Mouse (Mus musculus) T-helper 17 cell (primary cell): Measurements from ENCODE around the gene Lmo1.

ENCODE experiments used
- in situ Hi-C, 2 experiments: fragments of 300-600 bp; cut with MboI, MseI; formaldehyde crosslinking; loops; 1 replicate in 1 of 2; 2 replicates in 1 of 2; pipeline ENCODE4 v1.15.1; 2025; ENCODE audit warnings: high pct_unique_total_duplicates in 2 of 2

The Lmo1 gene

DNA sequence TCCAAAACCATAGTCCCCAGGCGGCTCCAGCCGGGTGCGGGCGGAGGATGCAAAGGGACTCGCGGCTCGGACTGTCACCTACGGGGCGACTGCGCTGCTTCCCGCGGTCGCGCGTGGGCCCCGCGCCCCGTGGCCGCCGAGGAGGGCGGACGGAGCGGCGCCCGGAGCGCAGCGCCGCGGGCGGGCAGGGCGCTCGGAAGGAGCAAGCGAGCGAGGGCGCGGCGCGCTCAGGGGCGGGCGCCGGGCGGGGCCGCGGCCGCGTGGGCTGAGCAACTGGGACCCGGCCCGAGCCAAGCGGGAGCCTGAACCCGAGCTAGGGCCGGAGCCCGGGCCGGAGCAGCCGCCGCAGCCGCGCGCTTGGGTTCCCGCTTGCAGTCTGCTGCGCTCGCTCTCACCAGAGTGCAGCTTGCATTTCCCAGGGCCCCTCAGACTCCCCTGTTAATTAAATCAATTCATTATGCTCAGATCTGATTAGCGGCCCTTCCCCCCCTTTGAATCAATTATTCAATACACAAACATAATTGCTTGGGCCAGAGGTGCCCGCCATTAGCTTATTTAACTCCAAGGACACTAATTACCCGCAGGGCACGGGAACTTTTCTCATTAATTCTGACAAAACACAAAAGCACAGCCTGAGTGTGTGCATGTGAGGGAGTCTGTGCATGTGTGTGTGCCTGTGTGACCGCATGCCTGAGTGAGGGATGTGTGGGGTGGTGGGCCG is at the start of gene Lmo1:
Gene Lmo1 (minus strand): TSS at position 259 of the 721 bp plus-strand sequence.
- in situ Hi-C loops = no loop called here

DNA sequence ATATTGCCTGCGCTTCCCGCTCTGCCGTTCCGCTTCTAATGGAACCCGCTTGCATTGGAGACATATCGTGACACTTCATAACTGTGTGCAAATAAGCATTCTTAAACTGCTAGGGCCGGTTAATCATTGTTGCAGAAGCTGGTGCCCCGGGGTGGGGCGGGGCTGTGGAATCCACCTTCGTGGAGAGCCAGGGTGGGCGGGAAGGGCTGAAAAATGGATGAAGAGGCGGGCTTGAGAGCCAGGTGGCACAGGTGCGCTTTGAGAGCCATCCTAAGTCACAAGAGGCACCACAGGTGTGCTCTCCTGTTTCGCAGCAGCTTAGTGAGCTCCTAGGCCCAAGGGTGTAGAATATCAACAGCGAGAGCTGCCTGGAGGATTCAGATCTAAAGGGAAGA is 46.7 kb upstream of the Lmo1 start:
- in situ Hi-C loops = no loop called here

DNA sequence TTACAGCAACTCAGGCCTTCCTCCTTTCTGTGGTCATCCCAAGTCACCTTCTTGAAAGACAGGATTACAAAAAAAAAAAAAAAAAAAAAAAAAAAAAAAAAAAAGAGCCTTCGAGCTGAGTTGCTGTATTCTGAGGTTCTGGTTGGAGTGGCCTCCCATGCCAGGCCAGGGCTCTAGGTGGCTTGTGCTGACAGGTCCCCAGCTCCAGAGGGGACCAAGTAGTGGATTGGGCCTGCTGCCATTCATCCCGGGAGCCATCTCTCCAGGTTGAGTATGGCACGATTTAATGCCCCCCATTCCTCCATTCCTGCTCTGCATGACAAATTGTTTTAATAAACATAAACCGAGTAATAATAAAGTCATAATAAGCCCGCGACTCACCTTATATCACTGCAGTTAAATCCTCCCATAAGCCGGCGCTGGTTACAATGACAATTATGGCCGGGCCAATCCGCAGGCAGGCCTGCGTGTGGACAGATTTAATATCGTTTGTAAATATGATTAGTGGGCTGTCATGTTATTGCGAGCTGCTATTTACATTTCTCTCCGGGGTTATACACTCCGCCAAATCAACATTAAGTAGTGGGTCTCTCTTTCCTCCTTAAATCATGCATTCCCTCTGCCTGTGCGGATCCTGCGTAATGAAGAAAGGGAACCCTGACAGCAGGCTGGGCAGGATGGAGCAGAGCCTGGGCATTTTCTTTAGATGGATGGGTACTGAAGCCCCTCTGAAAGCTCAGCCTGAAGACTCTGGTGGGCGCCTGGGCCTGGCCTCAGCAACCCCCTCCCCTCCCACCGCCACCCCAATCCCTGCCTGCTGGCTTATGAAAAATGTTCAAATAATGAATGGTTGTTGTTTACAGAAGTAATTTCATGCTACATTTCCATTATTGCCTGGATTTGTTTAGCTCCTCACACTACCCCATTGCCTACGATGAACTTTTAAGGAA is 46.0 kb upstream of the Lmo1 start:
- in situ Hi-C loops = no loop called here

DNA sequence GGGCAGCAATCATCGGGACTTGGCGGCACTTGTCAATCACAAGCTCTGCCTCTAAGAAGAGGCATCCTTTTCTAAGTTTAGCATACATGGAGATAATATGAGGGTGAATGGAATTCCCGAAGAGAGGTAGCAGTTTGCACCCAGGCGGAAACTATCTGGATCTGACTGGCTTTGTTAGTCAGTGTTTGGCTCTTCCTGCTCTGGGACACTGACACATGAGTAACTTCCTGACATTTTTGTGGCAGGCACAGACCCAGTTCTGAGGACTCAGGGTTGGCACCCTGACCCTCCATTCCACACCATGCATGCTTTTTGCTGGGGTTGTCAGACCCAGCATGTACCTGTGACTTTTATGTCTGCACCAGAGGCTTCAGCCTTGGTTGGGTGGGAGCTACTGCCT is 45.0 kb upstream of the Lmo1 start:
- in situ Hi-C loops = no loop called here

DNA sequence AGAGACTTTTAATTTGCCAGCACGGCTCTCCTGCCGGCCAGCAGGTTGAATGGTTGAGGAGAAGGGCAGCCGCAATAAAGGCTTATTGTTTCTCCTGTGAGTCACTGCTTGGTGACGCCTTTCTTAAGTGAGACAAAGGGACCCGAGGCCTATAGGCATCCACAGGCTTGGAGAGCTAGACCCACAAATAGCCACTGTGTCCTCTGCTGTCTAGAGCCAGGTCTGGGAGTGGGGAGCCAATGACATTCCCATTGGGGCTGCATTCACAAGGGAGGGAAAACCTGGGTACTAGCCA is 43.9 kb upstream of the Lmo1 start:
- in situ Hi-C loops = loop anchor here in 1 of 2 experiments (10.0 kb wide), 1 partner anchor 1396 kb away; the partner anchor contains the start of gene Sbf2

DNA sequence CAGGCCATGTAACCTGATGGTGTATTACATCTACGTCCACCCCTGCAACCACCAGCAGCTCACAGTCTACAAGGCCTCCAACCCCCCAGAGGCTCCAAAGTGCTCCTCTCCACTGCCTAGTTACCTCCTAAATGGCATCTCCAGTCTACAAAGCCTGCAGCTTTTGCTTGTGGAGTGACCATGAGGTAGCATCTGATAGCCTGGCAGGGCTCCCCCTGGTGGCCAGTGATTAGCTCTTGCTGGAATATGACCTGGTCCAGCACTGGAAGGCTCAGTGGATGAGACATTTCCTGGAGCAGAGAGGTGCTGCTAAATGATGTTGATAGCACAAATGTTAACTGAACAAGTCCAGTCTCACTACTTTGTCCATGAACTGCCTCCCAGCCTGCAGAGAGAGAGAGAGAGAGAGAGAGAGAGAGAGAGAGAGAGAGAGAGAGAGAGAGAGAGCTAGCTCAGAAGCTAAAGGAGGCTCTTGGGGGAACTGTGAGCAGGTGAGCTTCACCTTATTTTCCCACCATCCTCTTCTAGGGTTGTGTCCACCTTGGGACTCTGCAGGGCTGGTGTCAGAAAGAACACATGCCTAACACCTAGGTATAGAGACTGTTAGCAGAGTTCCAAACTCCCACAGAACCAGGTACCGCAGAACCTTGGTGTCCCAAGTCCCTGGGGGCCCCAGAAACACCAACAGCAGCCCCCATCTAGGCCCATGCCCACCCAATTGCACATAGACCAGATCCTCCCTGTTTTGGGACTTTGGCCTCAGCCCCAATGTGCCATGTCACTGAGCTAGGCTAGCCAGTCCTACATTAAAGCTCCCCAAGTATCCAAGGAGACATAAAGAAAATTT is 43.3 kb upstream of the Lmo1 start:
- in situ Hi-C loops = loop anchor here in 1 of 2 experiments (10.0 kb wide), 1 partner anchor 1396 kb away; the partner anchor contains the start of gene Sbf2

DNA sequence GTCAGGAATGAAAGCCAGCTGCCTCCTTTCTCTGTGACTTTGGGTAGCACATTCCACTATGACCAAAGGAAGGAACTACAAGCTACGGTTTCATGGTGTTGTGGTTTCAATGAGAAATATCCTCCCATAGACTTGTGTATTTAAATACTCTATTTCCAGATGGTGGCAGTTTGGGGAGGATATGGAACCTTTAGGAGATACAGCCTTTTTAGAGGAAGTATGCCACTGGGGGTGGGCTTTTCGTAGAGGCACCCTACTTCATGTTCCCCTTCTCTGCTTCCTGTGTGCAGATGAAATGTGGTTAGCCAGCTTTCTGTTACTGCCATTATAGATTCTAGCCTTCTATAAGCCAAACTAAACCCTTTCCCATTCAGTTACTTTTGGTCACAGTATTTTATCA is 34.8 kb upstream of the Lmo1 start:
- in situ Hi-C loops = loop anchor here in 1 of 2 experiments (10.0 kb wide), 1 partner anchor 1405 kb away; the partner anchor contains the start of gene Sbf2

DNA sequence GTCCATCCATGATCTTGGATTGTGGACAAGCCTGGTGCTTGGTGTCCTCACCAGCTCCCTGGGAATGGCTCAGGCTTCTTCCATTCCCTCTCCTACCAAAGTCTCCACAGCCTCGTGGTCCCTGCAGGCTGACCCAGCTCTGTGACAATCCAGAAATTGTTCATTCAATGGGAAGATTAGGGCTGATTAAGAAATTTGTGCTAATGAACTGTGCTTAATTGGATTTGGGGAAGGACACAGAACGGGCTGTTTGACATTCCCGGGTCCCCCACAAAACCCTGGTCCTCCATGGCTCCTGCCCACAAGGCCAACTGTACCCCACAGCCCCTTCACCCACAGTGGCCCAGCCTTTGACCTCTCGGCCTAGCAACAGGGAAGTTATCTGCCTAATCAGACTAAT is 32.8 kb upstream of the Lmo1 start:
- in situ Hi-C loops = no loop called here

DNA sequence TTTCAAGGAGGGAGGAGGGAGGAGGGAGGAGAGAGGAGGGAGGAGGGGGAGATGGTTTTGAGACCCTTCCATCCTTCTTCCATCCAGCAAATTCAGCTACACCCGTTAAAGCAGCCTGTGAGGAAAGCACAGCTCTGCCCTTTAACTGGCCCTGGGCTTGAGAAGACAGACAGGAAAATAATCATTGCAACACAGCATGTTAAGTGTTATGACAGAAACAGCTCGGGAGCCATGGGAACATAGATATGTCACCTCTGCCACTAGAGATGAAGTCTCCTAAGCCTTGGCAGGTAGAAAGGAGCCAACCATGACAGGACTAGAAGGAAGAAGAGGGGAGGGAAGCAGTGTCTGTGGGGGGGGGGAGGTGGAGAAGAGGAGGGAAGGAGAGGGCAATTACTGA is 31.4 kb upstream of the Lmo1 start:
- in situ Hi-C loops = no loop called here

DNA sequence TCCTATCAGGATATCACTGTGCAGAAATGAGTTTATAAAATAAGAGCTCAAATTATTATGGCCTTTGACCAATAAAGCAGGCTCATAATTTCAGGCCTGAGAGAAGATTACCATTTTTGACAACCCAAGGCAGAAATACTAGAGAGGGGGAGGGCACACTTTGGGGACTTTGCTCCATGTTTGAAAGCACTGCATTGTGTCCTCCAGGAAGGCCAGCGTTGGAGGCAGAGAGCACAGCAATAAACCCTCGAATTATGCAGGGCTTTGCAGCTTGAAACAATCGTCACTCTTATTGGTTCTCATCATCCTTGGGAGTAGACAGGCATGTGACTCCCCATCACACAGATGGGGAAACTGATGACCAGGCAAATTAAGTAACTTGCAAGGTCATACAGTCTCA is 28.1 kb upstream of the Lmo1 start:
- in situ Hi-C loops = no loop called here

DNA sequence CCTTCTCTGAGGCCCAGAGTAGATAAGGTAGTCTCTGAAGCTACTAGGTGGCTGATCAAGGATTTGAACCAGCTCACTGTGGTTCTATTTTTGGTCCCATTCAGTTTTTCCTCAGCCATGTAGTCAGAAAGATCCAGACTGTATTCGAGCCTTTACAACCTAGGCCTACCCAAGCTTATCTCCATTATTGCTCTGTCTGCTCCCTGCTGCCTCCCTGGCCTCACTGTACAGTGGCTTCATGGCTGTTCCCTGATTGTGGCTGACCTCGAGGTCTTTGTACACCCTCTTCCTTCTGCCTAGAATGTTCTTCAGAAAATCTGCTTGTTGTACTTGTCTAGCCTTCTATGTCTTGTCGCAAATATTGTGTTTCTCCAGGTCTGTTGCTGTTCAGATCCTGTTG is 25.6 kb upstream of the Lmo1 start:
- in situ Hi-C loops = no loop called here

DNA sequence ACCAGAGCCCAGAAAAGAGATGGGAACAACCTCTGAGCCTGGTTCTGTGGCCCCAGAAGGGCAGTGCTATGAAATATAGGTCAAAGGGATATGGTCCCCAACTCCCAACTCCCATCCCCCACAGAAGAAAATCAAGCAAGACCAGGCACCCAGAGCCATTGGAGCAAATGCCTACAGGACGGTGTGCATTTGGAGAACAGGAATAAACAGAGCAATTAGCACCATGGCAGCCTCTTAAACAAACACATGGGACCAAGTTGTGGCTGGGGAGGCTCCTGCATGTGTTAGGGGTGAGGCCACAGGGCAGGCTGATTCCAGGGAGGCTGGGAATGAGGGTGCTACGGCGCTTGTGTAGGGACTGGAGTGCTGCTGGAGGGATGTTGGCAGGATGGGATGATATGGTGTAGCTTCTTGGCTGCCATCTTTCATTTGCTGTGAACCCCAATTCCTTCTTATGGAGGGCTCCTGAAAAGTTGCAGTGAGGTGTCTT is 22.2 kb upstream of the Lmo1 start:
- in situ Hi-C loops = no loop called here

DNA sequence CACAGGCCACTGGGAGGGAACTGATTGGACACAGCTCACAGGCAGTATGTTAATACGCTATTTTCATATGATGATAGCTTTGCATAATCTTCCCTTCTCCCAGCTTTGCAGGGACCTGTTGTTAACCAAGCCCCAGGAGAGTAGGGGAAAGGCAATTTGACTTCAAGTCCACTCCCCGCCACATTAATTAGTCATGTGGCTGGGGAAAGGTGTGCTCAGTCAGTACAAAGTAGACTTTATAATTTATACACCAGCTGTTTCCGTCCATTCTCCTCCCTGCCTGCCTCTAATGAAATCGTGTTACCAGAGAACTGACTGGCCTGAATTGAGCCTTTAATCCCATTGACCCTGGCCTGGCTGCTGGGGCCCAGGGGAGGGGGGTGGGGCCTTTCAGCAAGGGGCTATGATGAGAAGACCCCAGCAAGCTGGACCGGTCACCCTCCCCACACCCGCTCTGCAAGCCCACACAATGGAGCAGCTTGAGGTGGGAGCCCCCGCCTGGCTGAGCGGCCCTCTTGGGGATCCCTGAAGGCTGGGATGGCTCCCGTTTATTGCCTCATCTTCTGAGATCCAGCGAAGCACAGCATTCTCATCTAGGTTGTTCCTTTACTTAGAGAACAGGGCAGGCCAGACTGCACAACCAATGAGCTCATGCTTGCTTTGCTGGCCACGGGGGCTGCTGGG is 21.5 kb upstream of the Lmo1 start:
- in situ Hi-C loops = no loop called here

DNA sequence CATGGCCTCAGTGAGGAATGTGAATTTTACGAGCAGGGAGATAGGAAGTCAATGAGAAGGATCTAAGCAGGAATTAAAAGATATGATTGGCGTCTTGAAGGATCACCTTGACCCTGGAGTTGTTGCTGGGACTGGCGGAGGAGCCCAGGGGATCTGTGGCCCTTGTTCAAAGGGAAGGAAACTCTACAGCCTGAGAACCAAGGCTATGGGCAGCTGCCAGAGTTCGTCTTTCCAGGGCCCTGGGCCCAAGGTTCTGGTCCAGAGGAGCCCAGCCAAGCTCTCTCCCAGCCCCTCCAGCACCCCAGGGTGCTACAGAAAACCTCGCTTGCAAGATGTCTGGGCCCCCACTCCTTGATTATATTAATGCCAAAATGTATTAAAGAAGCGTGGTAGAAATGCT is 21.0 kb upstream of the Lmo1 start:
- in situ Hi-C loops = no loop called here

DNA sequence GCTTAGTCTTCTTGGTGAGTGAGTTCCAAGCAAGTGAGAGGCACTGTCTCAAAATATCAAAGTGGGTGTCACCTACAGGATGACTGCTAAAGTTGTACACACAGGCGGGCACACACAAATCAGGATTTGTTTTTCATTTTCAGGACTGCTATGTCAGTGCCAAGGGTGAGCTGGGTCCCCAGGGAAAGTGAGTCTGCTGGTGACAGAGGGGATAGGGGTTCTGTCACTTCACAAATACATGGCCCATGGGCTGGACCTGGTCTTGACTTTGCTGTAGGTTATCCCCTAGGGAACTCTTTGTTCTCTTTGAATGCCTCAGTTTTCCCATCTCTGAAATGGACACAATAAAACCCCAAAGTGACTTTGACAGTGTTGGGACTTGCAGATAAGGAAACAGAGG is 19.8 kb upstream of the Lmo1 start:
- in situ Hi-C loops = no loop called here

DNA sequence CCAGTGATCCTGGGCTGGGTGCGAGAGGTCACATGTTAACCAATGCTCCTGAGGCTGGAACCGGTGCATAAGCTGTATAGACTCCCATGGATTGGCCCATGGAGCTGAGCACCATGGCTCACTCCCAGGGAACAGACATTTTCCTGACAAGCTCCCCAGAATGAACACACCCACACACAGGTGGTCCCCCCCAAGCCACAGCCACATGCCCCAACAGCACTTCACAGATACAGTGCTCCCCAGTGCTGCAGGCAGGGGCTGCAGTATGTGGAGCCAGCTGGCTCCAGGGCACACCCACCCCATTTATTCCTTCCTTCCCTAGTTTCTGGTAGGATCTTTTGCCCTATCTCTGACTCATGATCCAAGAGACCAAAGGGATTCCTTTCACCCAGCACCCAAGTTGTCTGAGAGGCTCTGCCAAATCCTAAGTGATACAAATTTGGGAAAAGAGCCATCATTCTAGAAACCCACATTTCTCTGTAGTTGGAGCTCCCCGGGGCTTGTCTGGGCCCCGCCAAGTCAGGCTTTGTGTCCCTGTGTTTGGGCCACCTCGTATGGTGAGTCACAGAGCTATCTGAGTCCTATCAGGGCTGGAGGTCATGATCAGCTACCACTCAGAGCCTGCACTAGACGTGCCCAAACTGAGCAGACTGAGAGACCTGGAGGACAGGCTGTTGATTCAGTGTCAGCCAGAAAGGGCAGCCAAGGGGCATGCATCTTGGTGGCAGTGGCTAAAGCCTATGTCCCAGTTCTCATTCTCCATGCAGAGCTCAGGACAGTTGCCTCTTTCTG is 12.4 kb upstream of the Lmo1 start:
- in situ Hi-C loops = no loop called here

DNA sequence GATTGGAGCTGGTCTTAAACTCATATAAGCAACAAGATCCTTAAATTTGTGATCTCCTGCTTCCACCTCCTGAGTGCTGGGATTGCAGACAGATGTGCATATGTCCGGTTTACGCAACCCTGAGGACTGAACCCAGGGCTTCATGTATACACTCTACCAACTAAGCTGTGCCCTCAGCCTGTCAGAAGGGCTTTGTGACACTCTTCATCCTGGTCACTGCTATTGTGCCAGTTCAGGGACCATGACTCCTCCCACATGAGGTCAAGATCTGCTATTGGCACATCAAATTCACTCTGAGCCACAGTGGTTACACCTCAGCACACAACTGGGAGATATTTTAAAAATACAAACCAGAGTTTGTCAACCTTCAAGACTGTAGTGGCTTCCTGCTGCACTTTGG is 11.0 kb upstream of the Lmo1 start:
- in situ Hi-C loops = no loop called here

DNA sequence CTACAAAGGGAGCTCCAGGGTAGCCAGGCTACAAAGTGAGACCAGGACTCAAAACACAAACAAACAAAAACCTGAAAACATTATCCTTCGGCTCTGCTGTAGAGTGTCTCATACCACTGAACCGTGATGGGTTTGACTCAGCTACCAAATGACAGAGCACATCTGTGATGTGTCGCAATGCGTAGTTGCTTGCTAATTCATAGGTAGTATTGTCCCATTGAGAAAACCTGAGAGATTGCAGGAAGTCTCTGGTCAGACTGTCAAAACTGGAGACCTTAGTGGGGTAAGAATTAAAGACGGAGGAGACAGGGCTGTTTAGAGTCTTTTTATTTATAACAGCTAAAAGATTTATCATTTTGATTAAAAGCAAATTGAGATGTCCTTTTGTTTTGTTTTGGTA is 10.6 kb upstream of the Lmo1 start:
- in situ Hi-C loops = no loop called here

DNA sequence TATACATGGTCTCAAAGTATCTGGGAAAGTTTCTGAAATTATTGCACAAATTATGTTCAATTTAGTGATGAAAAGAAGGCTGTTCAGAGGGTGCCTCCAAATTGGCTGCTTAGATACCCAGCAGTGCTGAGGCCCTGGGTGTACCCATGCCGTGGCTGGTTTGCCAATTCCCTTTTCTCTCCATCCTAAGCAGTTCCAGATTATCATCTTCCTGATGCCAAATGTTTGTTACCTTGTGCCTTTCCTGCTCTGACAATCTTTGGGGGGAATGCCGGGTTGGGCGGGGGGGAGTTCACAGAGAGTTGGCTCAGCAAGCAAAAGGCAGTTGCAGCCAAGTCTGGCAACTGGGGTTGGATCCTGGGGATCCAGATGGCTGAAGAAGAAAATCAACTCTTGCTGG is 1.7 kb upstream of the Lmo1 start:
- in situ Hi-C loops = no loop called here
